Mouse (Mus musculus): ENCODE data around the gene Pgap3.

Gene Pgap3

DNA sequence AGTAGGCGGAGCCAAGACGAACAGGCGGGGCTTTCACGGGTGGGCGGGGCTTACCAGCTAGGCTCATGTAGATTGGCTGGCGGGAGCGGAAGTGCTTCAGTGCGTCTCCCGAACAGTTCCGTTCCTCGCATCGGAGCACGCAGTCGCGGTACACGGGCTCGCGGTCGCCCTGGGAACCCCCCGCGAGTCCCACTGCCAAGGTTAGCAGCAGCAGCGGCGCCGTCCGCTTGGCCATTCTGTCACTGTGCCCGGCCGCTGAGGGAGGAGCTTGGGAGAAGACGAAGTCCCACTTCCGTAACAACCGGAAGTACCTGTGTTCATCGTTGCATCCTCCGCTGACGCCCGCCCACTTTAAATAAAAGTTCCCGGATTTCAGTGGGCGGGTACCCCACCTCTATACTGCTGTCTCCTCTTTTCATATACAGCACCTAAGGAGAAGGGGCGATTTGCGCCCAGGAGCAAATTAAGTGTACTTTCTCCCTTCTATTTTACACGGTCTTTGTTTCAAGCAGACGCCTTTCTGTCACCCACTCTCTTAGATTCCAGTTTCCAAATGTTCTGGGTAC lies at the start of gene Pgap3:
Gene Pgap3, minus strand, starts transcription at position 330 of the 566 bp plus-strand sequence.
- ChIA-PET CTCF (interaction anchor here in 3 of 4 experiments (0.6 to 2.8 kb wide), 14 partner anchors 12 to 1374 kb away, joined by 3 to 11 read pairs (median 4); partner anchors contain the start of gene Erbb2 (in 2 of the 3)), POLR2A (interaction anchor here in 3 of 4 experiments (0.6 to 2.4 kb wide), 40 partner anchors 9 to 1920 kb away, joined by 3 to 19 read pairs (median 4); partner anchors contain the start of genes Erbb2 (in 3 of the 3), Mien1 (in 3 of the 3), Stard3 (in 2 of the 3) and Ormdl3 (in 1 of the 3))

DNA sequence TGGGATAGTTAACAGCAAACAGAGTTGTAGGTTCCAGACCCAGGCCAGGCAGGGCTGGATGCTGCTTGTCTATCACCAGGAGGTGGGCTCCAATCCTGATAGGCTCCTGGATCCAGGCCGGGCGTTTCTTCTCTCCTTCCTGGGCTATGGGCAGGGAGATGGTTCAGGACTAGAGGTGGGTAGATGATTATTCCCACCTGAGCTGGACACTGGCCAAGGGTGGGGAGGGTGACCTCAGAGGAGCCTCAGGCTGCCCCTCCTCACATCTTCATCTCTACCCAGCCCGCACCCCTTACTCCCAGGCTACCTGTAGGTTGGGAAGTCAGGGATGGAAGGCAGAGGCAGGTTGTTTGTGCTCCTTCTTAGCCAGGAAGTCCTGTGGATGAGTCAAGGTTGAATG lies 49.1 kb upstream of the Pgap3 start:
- ChIA-PET CTCF (interaction anchor here in 3 of 4 experiments (0.5 to 3.3 kb wide), 5 partner anchors 8 to 407 kb away, joined by 3 to 23 read pairs (median 7); partner anchors contain the start of gene Mien1 (in 1 of the 3)), POLR2A (interaction anchor here in 2 of 4 experiments (0.9 to 3.2 kb wide), 7 partner anchors 8 to 65 kb away, joined by 3 to 24 read pairs (median 8); partner anchors contain the start of gene Mien1 (in 2 of the 2))

DNA sequence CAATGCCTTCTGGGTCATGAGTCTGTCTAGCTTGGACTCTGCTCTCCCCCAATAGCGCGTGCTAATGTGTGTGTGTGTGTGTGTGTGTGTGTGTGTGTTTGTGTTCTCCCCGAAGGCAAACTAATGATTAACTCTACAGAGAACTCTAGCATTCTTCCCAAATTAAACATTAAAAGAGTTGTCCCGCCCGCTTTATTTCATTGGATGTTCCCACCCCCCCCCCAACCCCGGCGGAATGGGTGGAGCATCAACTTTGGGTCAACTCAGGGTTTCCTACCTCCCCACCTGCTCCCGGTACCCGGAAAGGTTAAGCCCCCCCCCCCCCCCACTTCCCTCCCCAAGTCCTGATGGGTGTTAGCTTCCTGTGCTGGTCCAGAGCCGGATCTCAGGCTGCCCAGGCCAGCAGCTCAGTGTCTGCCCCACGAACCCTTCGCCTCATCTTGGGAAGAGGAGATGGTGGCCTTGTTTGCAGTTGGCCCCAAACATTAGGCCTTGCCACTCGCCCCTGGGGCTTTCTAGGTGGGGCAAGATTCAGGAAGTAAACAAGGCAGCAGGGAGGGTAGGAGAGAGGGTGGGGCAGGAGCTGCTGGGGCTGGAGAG lies 48.0 kb upstream of the Pgap3 start:
- CTCF ChIA-PET = interaction anchor here (0.5 to 3.3 kb wide), 16 partner anchors 8 to 947 kb away, joined by 3 to 23 read pairs (median 4); partner anchors contain the start of genes Mien1 (in 2 of the 4) and Lrrc3c (in 1 of the 4)
- POLR2A ChIA-PET = interaction anchor here (0.5 to 3.2 kb wide), 27 partner anchors 9 to 1138 kb away, joined by 3 to 24 read pairs (median 4); partner anchors contain the start of genes Mien1 (in 2 of the 4), Stard3 (in 2 of the 4), Erbb2 (in 1 of the 4) and Ppp1r1b (in 1 of the 4)

GRCm38 (mm10) chr11:98447475-98447834 lies 47.2 kb upstream of the Pgap3 start:
- ChIA-PET POLR2A (interaction anchor here in 3 of 4 experiments (0.6 to 3.2 kb wide), 19 partner anchors 9 to 606 kb away, joined by 3 to 24 read pairs (median 3); partner anchors contain the start of genes Mien1 (in 2 of the 3) and Stard3 (in 1 of the 3)), CTCF (interaction anchor here (0.6 to 3.3 kb wide), 16 partner anchors 8 to 948 kb away, joined by 3 to 23 read pairs (median 5); partner anchors contain the start of genes Mien1 (in 2 of the 4) and Lrrc3c (in 1 of the 4))

DNA sequence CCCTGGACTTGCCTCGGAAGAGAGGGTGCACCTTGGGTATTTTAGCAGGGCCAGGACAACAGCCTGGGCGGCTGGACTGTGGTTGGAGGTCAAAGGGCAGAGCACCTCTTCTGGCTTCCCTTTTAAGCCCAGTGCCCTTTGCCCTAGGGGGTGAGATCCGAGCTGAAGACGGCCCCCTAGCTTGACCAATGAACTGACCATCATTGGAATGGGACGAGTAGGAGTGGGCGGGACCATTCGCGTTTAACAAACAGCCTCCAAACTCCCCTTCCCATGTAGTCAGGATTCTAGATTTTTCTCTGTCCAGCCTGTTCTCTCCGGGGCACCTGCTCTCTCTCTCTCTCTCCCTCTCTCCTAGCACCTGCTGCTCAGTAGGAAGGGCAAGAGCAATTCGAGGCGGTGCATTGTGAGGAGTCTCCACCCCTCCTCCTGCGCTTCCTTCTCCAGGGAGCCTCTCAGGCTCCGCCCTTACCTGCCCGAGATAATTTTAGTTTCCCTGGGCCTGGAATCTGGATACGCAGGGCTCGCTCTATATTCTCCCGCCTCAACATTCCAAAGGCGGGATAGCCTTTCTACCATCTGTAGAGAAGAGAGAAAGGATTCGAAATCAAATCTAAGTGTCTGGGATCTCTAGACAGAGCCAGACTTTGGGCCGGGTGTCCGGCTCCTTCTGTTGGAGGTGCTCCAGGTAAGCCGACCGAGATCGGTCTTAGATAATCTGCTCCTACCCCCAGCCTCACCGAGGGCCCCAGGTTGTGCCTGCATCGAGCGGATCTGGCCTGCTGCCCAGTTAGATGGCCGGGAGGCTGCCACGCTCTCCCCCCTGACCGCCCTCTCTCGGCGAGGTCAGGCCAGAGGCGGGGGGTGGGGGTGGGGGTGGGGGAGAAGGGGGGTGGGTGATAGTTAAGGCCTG lies 46.5 kb upstream of the Pgap3 start:
- CTCF ChIA-PET = interaction anchor here (0.6 to 3.3 kb wide), 13 partner anchors 8 to 875 kb away, joined by 3 to 23 read pairs (median 5); partner anchors contain the start of genes Mien1 (in 2 of the 4), Fbxo47 (in 1 of the 4) and Lrrc3c (in 1 of the 4)
- POLR2A ChIA-PET = interaction anchor here in 3 of 4 experiments (0.6 to 3.2 kb wide), 21 partner anchors 8 to 606 kb away, joined by 3 to 24 read pairs (median 4); partner anchors contain the start of genes Mien1 (in 2 of the 3), Ormdl3 (in 1 of the 3) and Stard3 (in 1 of the 3)

- CTCF ChIA-PET = interaction anchor here in 2 of 4 experiments (0.6 to 3.3 kb wide), 3 partner anchors 8 to 562 kb away, joined by 3 to 23 read pairs (median 16); partner anchors contain the start of genes Fbxo47 (in 1 of the 2) and Mien1 (in 1 of the 2)
- POLR2A ChIA-PET = interaction anchor here in 3 of 4 experiments (0.6 to 3.2 kb wide), 9 partner anchors 8 to 141 kb away, joined by 3 to 24 read pairs (median 4); partner anchors contain the start of genes Mien1 (in 1 of the 3), Ormdl3 (in 1 of the 3) and Stard3 (in 1 of the 3)
These were observed 45.9 kb upstream of the Pgap3 start, which contains the start of gene Grb7 for GRCm38 (mm10) chr11:98446213-98446561. Gene Grb7, plus strand, starts transcription at chr11:98446394.

GRCm38 (mm10) chr11:98445679-98446078 lies 45.4 kb upstream of the Pgap3 start:
- POLR2A ChIA-PET = interaction anchor here in 3 of 4 experiments (0.8 to 1.4 kb wide), 4 partner anchors 11 to 142 kb away, joined by 3 to 5 read pairs (median 4); partner anchors contain the start of genes Ormdl3 (in 1 of the 3) and Stard3 (in 1 of the 3)
- CTCF ChIA-PET = interaction anchor here in 1 of 4 experiments (0.6 kb wide), 1 partner anchor 105 kb away, joined by 3 read pairs; no protein-coding TSS in a partner anchor

GRCm38 (mm10) chr11:98445238-98445637 lies 44.9 kb upstream of the Pgap3 start:
- ChIA-PET POLR2A (interaction anchor here in 1 of 4 experiments (1.4 kb wide), 1 partner anchor 142 kb away, joined by 4 read pairs; the partner anchor contains the start of gene Ormdl3), CTCF (interaction anchor here in 1 of 4 experiments (0.6 kb wide), 1 partner anchor 105 kb away, joined by 3 read pairs; no protein-coding TSS in a partner anchor)

- ChIA-PET POLR2A (interaction anchor here in 2 of 4 experiments (0.6 to 1.1 kb wide), 6 partner anchors 48 to 239 kb away, joined by 3 to 7 read pairs (median 4); partner anchors contain the start of genes Psmd3 (in 1 of the 2) and Stard3 (in 1 of the 2)), CTCF (interaction anchor here in 3 of 4 experiments (0.6 to 1.4 kb wide), 3 partner anchors 14 to 116 kb away, joined by 3 read pairs; no protein-coding TSS in a partner anchor)
These were observed 43.4 kb upstream of the Pgap3 start for GRCm38 (mm10) chr11:98443688-98444087.

- ChIA-PET POLR2A (interaction anchor here in 3 of 4 experiments (0.6 to 3.4 kb wide), 47 partner anchors 9 to 1881 kb away, joined by 3 to 24 read pairs (median 3); partner anchors contain the start of genes Erbb2 (in 3 of the 3), Stard3 (in 2 of the 3), Zpbp2 (in 2 of the 3) and Eif1 (in 1 of the 3)), CTCF (interaction anchor here (0.5 to 2.8 kb wide), 43 partner anchors 9 to 872 kb away, joined by 3 to 23 read pairs (median 4); partner anchors contain the start of genes Erbb2 (in 2 of the 4), Grb7 (in 1 of the 4), Pgap3 (in 1 of the 4) and Ppp1r1b (in 1 of the 4))
These were observed 38.3 kb upstream of the Pgap3 start, which contains the start of gene Mien1 for GRCm38 (mm10) chr11:98438331-98439158. Gene Mien1, minus strand, starts transcription at chr11:98438991.

DNA sequence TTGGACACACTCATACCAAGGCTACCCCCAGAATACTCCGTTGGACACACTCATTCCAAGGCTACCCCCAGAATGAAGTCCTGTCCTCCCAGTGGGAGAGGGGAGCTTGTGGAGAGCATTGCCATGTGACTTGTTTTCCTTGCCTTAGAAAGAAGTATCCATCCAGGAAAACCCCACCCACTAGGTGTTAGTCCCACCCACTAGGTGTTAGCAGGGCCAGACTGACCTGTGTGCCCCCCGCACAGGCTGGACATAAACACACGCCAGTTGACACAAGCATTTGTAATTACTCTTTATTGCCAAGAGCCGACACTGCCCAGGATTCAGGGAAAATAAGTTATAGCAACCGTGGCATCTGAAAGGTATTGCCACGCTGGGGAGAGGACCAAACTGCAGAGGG lies 37.2 kb upstream of the Pgap3 start:
- POLR2A ChIA-PET = interaction anchor here in 2 of 4 experiments (0.9 to 3.4 kb wide), 10 partner anchors 10 to 41 kb away, joined by 3 to 24 read pairs (median 4); partner anchors contain the start of genes Erbb2 (in 1 of the 2), Grb7 (in 1 of the 2) and Pgap3 (in 1 of the 2)
- CTCF ChIA-PET = interaction anchor here in 3 of 4 experiments (1.7 to 2.8 kb wide), 10 partner anchors 10 to 95 kb away, joined by 5 to 23 read pairs (median 11); partner anchors contain the start of genes Erbb2 (in 2 of the 3), Grb7 (in 1 of the 3) and Ppp1r1b (in 1 of the 3)

- CTCF ChIA-PET = interaction anchor here in 1 of 4 experiments (0.6 kb wide), 1 partner anchor 245 kb away, joined by 3 read pairs; no protein-coding TSS in a partner anchor
- POLR2A ChIA-PET = interaction anchor here in 1 of 4 experiments (0.6 to 1.3 kb wide), 5 partner anchors 12 to 1027 kb away, joined by 3 read pairs; no protein-coding TSS in a partner anchor
These were observed 35.4 kb upstream of the Pgap3 start for GRCm38 (mm10) chr11:98435723-98436122.

DNA sequence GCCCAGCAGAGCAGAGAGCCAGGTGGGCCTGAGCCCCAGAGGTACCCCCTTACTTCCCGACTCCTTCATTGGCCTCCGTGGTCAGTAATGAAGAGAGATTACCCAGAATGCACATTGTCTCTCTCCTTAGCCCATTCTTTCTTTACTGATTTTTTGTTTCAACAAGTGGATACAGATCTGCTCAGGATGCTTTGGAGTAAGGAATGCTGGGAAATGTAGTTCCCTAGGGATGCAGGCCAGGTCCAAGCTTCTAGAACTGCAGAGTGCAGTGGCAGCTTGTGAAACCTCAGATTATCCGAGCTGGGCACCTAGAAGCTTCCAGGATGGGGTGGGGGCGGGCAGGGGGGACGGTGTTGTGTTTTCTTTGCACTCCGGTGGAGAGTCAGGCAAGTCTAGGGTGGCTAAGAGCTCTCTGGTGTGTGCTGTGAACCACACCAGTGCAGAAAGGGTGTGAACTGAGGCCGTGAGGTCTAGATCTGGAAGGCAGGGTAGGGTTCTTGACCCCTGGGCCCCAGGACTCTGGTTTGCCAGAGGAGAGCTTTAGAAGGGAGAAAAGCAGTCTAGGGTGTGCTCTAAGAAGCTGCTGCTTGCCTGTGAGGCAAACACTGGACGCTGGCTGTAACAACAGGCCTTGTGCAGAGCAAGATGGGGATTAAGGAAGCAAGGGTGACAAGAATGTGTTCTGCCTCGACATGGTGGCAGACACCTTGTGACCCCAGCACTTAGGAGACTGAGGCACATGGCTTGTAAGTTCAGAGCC lies 31.6 kb upstream of the Pgap3 start:
- POLR2A ChIA-PET = interaction anchor here in 3 of 4 experiments (0.5 to 1.7 kb wide), 7 partner anchors 14 to 134 kb away, joined by 3 to 5 read pairs (median 4); partner anchors contain the start of genes Pgap3 (in 1 of the 3) and Stard3 (in 1 of the 3)

DNA sequence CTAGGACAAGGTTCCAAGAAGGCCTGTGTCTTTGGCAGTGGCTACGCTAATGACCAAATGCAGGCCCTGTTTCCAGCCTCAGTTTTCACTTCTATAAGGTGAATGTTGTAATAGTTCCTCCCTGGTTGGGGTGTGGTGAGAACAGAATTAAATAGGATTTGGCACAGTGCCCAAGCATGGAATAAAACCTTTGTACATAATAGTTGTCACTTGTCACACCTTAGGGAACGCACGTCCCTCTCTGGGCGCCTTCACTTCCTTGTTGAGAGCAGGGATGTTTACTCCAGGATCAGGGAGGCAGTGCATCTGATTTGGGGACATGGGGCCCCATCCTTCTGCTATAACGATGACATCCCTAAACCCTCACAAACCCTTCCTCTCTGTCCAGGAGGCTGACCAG lies 28.1 kb upstream of the Pgap3 start:
- CTCF ChIA-PET = interaction anchor here in 1 of 4 experiments (0.6 to 1.2 kb wide), 2 partner anchors 10 to 23 kb away, joined by 3 read pairs; partner anchors contain the start of gene Mien1
- POLR2A ChIA-PET = interaction anchor here in 1 of 4 experiments (0.7 kb wide), 1 partner anchor 29 kb away, joined by 3 read pairs; no protein-coding TSS in a partner anchor

More for the DNA sequence above, 31.6 kb upstream of the Pgap3 start:
- CTCF ChIA-PET = interaction anchor here in 2 of 4 experiments (0.5 to 1.1 kb wide), 3 partner anchors 89 to 222 kb away, joined by 3 to 4 read pairs (median 3); no protein-coding TSS in a partner anchor
